8 mouse cellular contexts compared by ENCODE assay signal in genomic region chr13:51418268-51418941, GRCm38 (mm10). TPM values are rescaled to one million over a fixed set of nuclear protein-coding genes. Genes with fewer than 3 reads are reported as not detected.
DNase-seq lines count a peak whose midpoint lies in the region; ATAC-seq and TF ChIP-seq lines count a peak whose summit lies in the region.

No protein-coding gene starts in this region.

- peaks cover 16% of the 10 kb centered on the region for H3K4me1 ChIP-seq in cortical plate, adult 2 months (ENCODE audit: control insufficient read depth, insufficient read depth, low read length)
- peaks cover 22% of the 10 kb centered on the region for H3K4me1 ChIP-seq in intestine, embryonic 14.5 days (replicated peaks; ENCODE audit: control insufficient read depth, insufficient read depth, low read length)

- peaks cover 7% of the 10 kb centered on the region; the same call in 1 of the 2 replicates for H3K9me3 ChIP-seq in intestine, embryonic 14.5 days (ENCODE audit: control insufficient read depth, low read length)

- peak overlapping the region; percentile 36 for H3K4me2 ChIP-seq in intestine, embryonic 14.5 days (ENCODE audit: low read length)

- H3K36me3 ChIP-seq in intestine, embryonic 14.5 days (ENCODE audit: control insufficient read depth, insufficient read depth, low read length), result peaks cover 80% of the 10 kb centered on the region

- peak; percentile 39; the same call in 1 of the 2 replicates for TF ChIP-seq POLR2A in cortical plate, adult 2 months (IDR thresholded peaks at IDR 0.05; ENCODE audit: extremely low read depth, insufficient read depth, low read length)

- peak; percentile 90 for DNase-seq in adipocyte (ENCODE audit: low spot score)
- DNase-seq in gastrocnemius, postnatal 25 days, result peak; percentile 81
- peak; percentile 99 for DNase-seq in intestine, embryonic 14.5 days (ENCODE audit: low spot score)
- peak; percentile 95 to 97 for DNase-seq in left cerebral cortex, postnatal 10 days (ENCODE audit: extremely low spot score in 1 of 2, low spot score in 2 of 2)
- peak; percentile 94 for DNase-seq in right cerebral cortex, postnatal 25 days
- peak; percentile 84 to 91 for DNase-seq in urinary bladder, postnatal 36 days (ENCODE audit: low spot score in 2 of 2)

- intact Hi-C loops in left cerebral cortex, postnatal 10 days (cut with DNase I), result loop anchor here (1.0 to 10.0 kb wide), 3 partner anchors 226 to 469 kb away; partner anchors contain the start of gene Spin1

- ATAC-seq in intestine, embryonic 14.5 days (replicated peaks; ENCODE audit: low FRiP score, low TSS enrichment, low read depth), result peak; percentile 45
- peak; percentile 84 for ATAC-seq in megakaryocyte-erythroid progenitor cell, adult 5-6 weeks (replicated peaks; ENCODE audit: low FRiP score, low TSS enrichment, poor library complexity, severe bottlenecking)

- peak; percentile 95 for TF ChIP-seq CTCF in cortical plate, adult 2 months (IDR thresholded peaks at IDR 0.05; ENCODE audit: extremely low read depth, insufficient read depth, low read length)

- 4% methylated on average over 20 of the region's 20 CpGs for WGBS in intestine, embryonic 14.5 days

- H3K27me3 ChIP-seq in intestine, embryonic 14.5 days (replicated peaks; ENCODE audit: control insufficient read depth, insufficient read depth, low read length), result no peaks in the 10 kb centered on the region

- peak overlapping the region; percentile 25; the same call in 1 of the 2 replicates for H3K9ac ChIP-seq in intestine, embryonic 14.5 days (ENCODE audit: low read length)

- H3K27ac ChIP-seq in cortical plate, adult 2 months (ENCODE audit: insufficient read depth, low read length), result peak overlapping the region; percentile 8; the same call in 1 of the 2 replicates
- peak overlapping the region; percentile 73 for H3K27ac ChIP-seq in intestine, embryonic 14.5 days (ENCODE audit: low read depth)

- H3K4me3 ChIP-seq in cortical plate, adult 2 months (ENCODE audit: insufficient read depth, low read length), result peak overlapping the region; percentile 11
- H3K4me3 ChIP-seq in intestine, embryonic 14.5 days (ENCODE audit: low read depth, low read length), result no peak overlapping the region

RNA-seq across cellular contexts. Expression of gene S1pr3, which starts 10.0 kb away (rescaled TPM):
- 6.7 and 6.9 TPM in 2 replicates for polyA plus RNA-seq in cortical plate, adult 2 months (2012; rRNA removed)
- total RNA-seq in gastrocnemius, postnatal 25 days (2021), result 1 to 10 TPM; 4.1 to 4.9 TPM
- polyA plus RNA-seq in intestine, embryonic 14.5 days (2014; fragmentation: Nextera tagmentation; extraction: Ambion mirVana), result 71.8 and 78.6 TPM in 2 replicates
- total RNA-seq in left cerebral cortex, postnatal 10 days (2021), result 1 to 10 TPM; 7.3 to 7.9 TPM
- 0.31 TPM in 1 of 2 replicates, not detected in the other for total RNA-seq in megakaryocyte-erythroid progenitor cell, adult 5-6 weeks (2014; fragmentation: Nextera tagmentation)
- 0.33 and 0.42 TPM in 2 replicates for total RNA-seq in megakaryocyte-erythroid progenitor cell, adult 5-6 weeks (2017)
